Mouse (Mus musculus): ENCODE results near the gene Nsun5.

- TF ChIP-seq CTCF (IDR thresholded peaks at IDR 0.05; ENCODE audit: borderline replicate concordance, insufficient read depth, low read depth, low read length) (no peak), POLR2A (IDR thresholded peaks at IDR 0.05; ENCODE audit: borderline replicate concordance, insufficient read depth, low read length) (no peak)
These were observed 22.2 kb upstream of the Nsun5 start for GRCm38 (mm10) chr5:135347511-135348011.

Data from cerebellum, adult 2 months (tissue).